Mouse (Mus musculus) C2C12 (cell line): ENCODE data around the gene Mylk3.

Source experiments
- CEBPB ChIP-seq: IDR thresholded peaks from one replicate; pipeline ENCODE4 v1.6.1; 2011; ENCODE audit warnings: low read depth, mild to moderate bottlenecking, control low read depth, moderate library complexity
- CTCF ChIP-seq: IDR thresholded peaks from one replicate; pipeline ENCODE4 v1.5.1; 2011; ENCODE audit not compliant: control insufficient read depth, insufficient read depth, insufficient read length
- FOSL1 ChIP-seq: IDR thresholded peaks from one replicate; pipeline ENCODE4 v1.8.0; 2011; ENCODE audit warnings: mild to moderate bottlenecking, low read length; ENCODE audit not compliant: poor library complexity, insufficient read depth, severe bottlenecking
- MAX ChIP-seq: IDR thresholded peaks from one replicate; pipeline ENCODE4 v1.6.1; 2011; ENCODE audit warnings: mild to moderate bottlenecking, control low read depth
- MYOD1 ChIP-seq: IDR thresholded peaks from one replicate; pipeline ENCODE4 v1.6.1; 2011; ENCODE audit warnings: low read depth; ENCODE audit not compliant: control insufficient read depth, insufficient read length
- MYOG ChIP-seq: IDR thresholded peaks from one replicate; pipeline ENCODE4 v1.6.1; 2011; ENCODE audit not compliant: control insufficient read depth, insufficient read length; ENCODE audit errors: extremely low read depth
- USF1 ChIP-seq: IDR thresholded peaks from one replicate; pipeline ENCODE4 v1.6.1; 2011; ENCODE audit warnings: low read depth, mild to moderate bottlenecking, control low read depth, moderate library complexity

- TF ChIP-seq MAX (no peak), CTCF (no peak), MYOG (no peak), USF1 (peak; percentile 72), MYOD1 (no peak), CEBPB (no peak), FOSL1 (no peak)
Measured at GRCm38 (mm10) chr8:85299434-85300077, 86.6 kb downstream of the Mylk3 start, which contains the start of the genes Orc6 and Vps35.
